Comparison of ENCODE assay signal across 9 mouse cellular contexts in the genomic region with DNA sequence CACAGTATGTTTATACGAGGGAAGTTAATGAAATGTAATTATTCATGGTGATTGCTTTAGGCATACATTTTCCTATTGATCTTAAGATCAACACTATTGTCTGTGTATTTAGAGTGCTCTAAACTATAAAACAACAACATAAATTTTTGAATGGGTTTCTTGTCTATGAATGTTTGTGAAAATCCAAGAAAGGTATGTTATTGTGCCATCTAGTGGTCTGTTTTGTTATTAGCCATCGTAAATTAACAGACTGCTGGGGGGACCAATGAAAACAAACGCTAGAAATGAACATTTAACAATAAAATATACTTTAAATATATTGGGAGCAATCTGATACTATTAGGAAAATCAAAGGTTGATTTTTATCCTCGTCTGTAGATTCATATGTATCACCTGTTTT.
DNase-seq lines count a peak whose midpoint lies in the region; TF ChIP-seq lines count a peak whose summit lies in the region.
"Had no signal": no experiment of that assay in that cellular context is flagged by ENCODE, and none has a peak within 500 bp of the region (broad histone marks: within the 10 kb centered on the region; RNA-seq: fewer than 3 reads in every experiment).

No protein-coding gene starts in this region.

- H3K4me1 ChIP-seq in E14TG2a.4 (replicated peaks; ENCODE audit: low read depth, low read length), result no peaks in the 10 kb centered on the region

- H3K9me3 ChIP-seq in E14TG2a.4 (ENCODE audit: low read length), result no peaks in the 10 kb centered on the region
- H3K9me3 ChIP-seq: embryonic facial prominence, embryonic 15.5 days had no signal

- H3K4me3 ChIP-seq in E14TG2a.4 (replicated peaks; ENCODE audit: low read length), result no peak overlapping the region
- H3K4me3 ChIP-seq: embryonic facial prominence, embryonic 15.5 days had no signal

- H3K36me3 ChIP-seq in E14TG2a.4 (ENCODE audit: insufficient read depth, low read length), result no peaks in the 10 kb centered on the region
- H3K36me3 ChIP-seq: embryonic facial prominence, embryonic 15.5 days had no signal

- DNase-seq in layer of hippocampus, adult 9-10 months (ENCODE audit: low spot score), result peak; percentile 55
- no peak for DNase-seq in layer of hippocampus, postnatal 25 days (ENCODE audit: extremely low spot score in 1 of 2, low spot score in 1 of 2)
- DNase-seq in Muller cell, postnatal 12 days (ENCODE audit: inconsistent ontology term), result peak; percentile 29
- peak; percentile 35 for DNase-seq in hindlimb bud, embryonic 11.5 days (ENCODE audit: extremely low spot score, low read depth, low spot score)
- DNase-seq in adrenal gland, postnatal 36 days, result no peak
- no peak for DNase-seq in urinary bladder, postnatal 25 days (ENCODE audit: low spot score)
- DNase-seq: adrenal gland, postnatal 25 days had no signal

- no peaks in the 10 kb centered on the region for H3K27me3 ChIP-seq in E14TG2a.4 (ENCODE audit: insufficient read depth, low read length)
- H3K27me3 ChIP-seq: embryonic facial prominence, embryonic 15.5 days had no signal

- TF ChIP-seq CTCF in E14TG2a.4 (conservative IDR thresholded peaks at IDR 0.05; ENCODE audit: low read length), result peak; percentile 42

Comparison
In these comparisons a context has a peak if more than half of its experiments do, and no peak if none do; other contexts are left out.
1. DNase-seq: peak in layer of hippocampus, adult 9-10 months (single experiment), Muller cell, postnatal 12 days (single experiment) and hindlimb bud, embryonic 11.5 days (single experiment); none in layer of hippocampus, postnatal 25 days (0 of 2), adrenal gland, postnatal 36 days (0 of 2) and urinary bladder, postnatal 25 days (single experiment).